Mouse (Mus musculus): ENCODE results near the gene BC048679. TPM values are rescaled to one million over a fixed set of nuclear protein-coding genes. Genes with fewer than 3 reads are reported as not detected.
A peak's percentile ranks its signal among the peaks of the same experiment; 100 is the strongest.
"Not testable (repeated sequence)": the region's sequence is repeated elsewhere in the genome, so short reads cannot be mapped to it uniquely, and the experiment has no call there.

BC048679 gene
- polyA plus RNA-seq, 1 experiment from 2014 or later, result not detected

DNA sequence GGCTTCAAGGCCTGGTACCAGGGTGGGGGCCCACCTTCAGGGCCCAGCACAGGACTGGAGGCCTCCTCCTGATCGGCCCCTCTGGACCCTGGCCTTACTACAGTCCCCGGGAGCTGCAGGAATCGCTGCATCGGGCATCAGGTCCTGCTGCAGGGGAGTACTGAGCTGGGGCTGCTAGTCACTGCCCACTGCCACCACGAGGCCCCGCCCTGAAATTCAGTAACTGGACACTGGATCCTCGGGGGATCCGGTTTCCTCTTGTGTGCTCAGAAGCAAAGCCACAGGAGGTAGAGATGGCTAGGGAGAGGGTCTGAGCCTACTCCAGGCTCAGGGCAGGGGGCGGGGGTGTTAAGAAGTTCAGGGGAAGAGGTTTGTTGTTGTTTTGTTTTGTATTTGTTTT lies 8.4 kb downstream of the BC048679 start:
- Histone ChIP-seq H3K9me3 (ENCODE audit: control insufficient read depth, low read length) (no peaks in the 10 kb centered on the region), H3K27me3 (ENCODE audit: control insufficient read depth, insufficient read depth, low read length) (no peaks in the 10 kb centered on the region), H3K4me2 (ENCODE audit: low read depth) (no peak overlapping the region), H3K27ac (ENCODE audit: low read depth, low read length) (no peak overlapping the region), H3K36me3 (ENCODE audit: control insufficient read depth, insufficient read depth, low read length) (no peaks in the 10 kb centered on the region), H3K4me3 (ENCODE audit: low read depth, low read length) (no peak overlapping the region), H3K4me1 (ENCODE audit: control insufficient read depth, insufficient read depth, low read length) (0 out of 2 replicates have a peak, but pooled peaks cover 9% of the 10 kb centered on the region), H3K9ac (ENCODE audit: low read length) (no peak overlapping the region)
- 8% methylated on average over 9 of the region's 9 CpGs for WGBS
- ATAC-seq (ENCODE audit: insufficient read depth, low FRiP score, low TSS enrichment), result no peak
- DNase-seq (ENCODE audit: low spot score), result peak; percentile 28

DNA sequence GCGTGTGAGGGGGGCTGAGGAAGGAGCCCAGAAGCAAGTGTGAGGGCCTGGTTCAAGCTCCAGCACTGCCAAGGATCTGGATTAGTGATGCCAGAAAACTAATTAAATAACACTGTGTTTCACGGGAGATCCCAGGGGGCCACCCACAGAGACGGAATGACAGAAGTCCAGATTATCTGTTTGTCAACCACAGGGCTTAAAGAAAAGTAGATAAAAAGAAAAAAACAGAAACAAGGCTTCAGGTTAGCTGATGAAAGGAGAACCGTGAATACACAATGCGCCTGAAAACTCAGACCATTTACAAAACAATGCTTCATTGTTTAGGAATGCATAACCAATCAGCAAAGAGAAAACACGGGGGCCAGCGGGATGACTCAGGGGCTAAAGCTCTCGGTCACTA lies 17.3 kb downstream of the BC048679 start:
- Histone ChIP-seq H3K36me3 (ENCODE audit: control insufficient read depth, insufficient read depth, low read length) (no peaks in the 10 kb centered on the region; the same call in 1 of the 2 replicates), H3K4me3 (ENCODE audit: low read depth, low read length) (no peak overlapping the region), H3K27me3 (ENCODE audit: control insufficient read depth, insufficient read depth, low read length) (peaks cover 14% of the 10 kb centered on the region; the same call in 1 of the 2 replicates), H3K9me3 (ENCODE audit: control insufficient read depth, low read length) (no peaks in the 10 kb centered on the region), H3K27ac (ENCODE audit: low read depth, low read length) (no peak overlapping the region), H3K4me1 (ENCODE audit: control insufficient read depth, insufficient read depth, low read length) (no peaks in the 10 kb centered on the region), H3K4me2 (ENCODE audit: low read depth) (no peak overlapping the region; the same call in 1 of the 2 replicates), H3K9ac (ENCODE audit: low read length) (no peak overlapping the region)
- DNase-seq (ENCODE audit: low spot score) (no peak), ATAC-seq (ENCODE audit: insufficient read depth, low FRiP score, low TSS enrichment) (no peak)
- 9% methylated on average over 8 of the region's 8 CpGs for WGBS

DNA sequence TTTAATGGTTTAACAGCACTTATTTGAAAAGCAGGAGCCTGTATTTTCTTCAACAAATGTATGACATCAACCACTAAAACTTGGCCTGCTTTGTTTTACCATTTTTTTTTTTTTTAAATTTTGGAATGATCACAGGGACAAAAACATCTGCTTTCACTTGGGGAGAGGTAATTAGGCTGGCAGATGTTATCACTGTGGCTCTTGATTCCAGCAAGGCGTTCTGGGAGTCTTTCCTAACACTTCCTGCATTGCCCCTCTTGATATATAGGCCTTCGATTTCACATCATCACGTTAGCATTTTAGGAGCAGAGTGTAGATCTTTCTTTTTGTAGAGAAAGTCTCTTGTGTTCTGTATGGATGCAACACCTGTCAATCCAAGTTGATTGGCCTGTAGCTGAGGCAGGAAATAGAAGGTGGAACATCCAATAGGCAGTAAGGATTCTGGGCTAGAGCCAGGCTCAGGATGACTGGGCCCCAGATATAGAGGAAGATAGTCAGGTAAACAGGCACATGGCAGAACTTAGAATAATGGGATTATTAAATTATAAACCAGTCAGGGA lies 18.5 kb downstream of the BC048679 start:
- no peaks in the 10 kb centered on the region for H3K9me3 ChIP-seq (ENCODE audit: control insufficient read depth, low read length)
- WGBS, result 64% methylated on average over 3 of the region's 3 CpGs
- no peak overlapping the region for H3K4me2 ChIP-seq (ENCODE audit: low read depth)
- no peak overlapping the region for H3K4me3 ChIP-seq (ENCODE audit: low read depth, low read length)
- no peaks in the 10 kb centered on the region; the same call in 1 of the 2 replicates for H3K36me3 ChIP-seq (ENCODE audit: control insufficient read depth, insufficient read depth, low read length)
- no peak overlapping the region for H3K9ac ChIP-seq (ENCODE audit: low read length)
- H3K27ac ChIP-seq (ENCODE audit: low read depth, low read length), result no peak overlapping the region
- ATAC-seq (ENCODE audit: insufficient read depth, low FRiP score, low TSS enrichment), result no peak
- H3K4me1 ChIP-seq (ENCODE audit: control insufficient read depth, insufficient read depth, low read length), result no peaks in the 10 kb centered on the region
- DNase-seq (ENCODE audit: low spot score), result no peak
- H3K27me3 ChIP-seq (ENCODE audit: control insufficient read depth, insufficient read depth, low read length), result peaks cover 14% of the 10 kb centered on the region; the same call in 1 of the 2 replicates

GRCm38 (mm10) chr7:81478261-81478660 lies 19.8 kb downstream of the BC048679 start:
- H3K9ac ChIP-seq (ENCODE audit: low read length); DNase-seq (ENCODE audit: low spot score); H3K4me2 ChIP-seq (ENCODE audit: low read depth); H3K9me3 ChIP-seq (ENCODE audit: control insufficient read depth, low read length); H3K4me1 ChIP-seq (ENCODE audit: control insufficient read depth, insufficient read depth, low read length); H3K4me3 ChIP-seq (ENCODE audit: low read depth, low read length); H3K27ac ChIP-seq (ENCODE audit: low read depth, low read length); H3K36me3 ChIP-seq (ENCODE audit: control insufficient read depth, insufficient read depth, low read length); ATAC-seq (ENCODE audit: insufficient read depth, low FRiP score, low TSS enrichment): not testable (repeated sequence)
- H3K27me3 ChIP-seq (ENCODE audit: control insufficient read depth, insufficient read depth, low read length), result peaks cover 14% of the 10 kb centered on the region; the same call in 1 of the 2 replicates

DNA sequence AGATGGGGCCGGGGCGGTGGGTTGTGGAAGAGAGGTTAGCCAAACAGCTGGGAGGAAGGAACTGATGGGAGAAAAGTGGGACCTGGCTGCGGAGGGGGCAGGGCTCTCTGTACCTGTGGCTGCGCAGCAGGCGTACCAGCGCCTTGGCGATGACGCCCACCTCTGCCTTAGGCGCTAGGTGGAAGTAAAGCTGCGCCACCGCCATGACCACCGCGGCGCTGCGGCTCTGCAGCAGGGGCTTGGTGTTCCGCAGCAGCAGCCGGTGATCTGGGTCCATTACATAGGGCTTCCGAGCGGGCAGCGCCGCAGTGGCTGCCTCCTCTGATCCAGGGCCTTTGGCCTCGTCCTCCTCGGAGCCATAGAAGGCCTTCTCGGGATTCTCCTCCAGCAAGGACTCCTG lies 21.2 kb downstream of the BC048679 start:
- no peaks in the 10 kb centered on the region for H3K4me1 ChIP-seq (ENCODE audit: control insufficient read depth, insufficient read depth, low read length)
- H3K27ac ChIP-seq (ENCODE audit: low read depth, low read length), result no peak overlapping the region
- no peak for ATAC-seq (ENCODE audit: insufficient read depth, low FRiP score, low TSS enrichment)
- H3K36me3 ChIP-seq (ENCODE audit: control insufficient read depth, insufficient read depth, low read length), result no peaks in the 10 kb centered on the region; the same call in 1 of the 2 replicates
- H3K27me3 ChIP-seq (ENCODE audit: control insufficient read depth, insufficient read depth, low read length), result peaks cover 14% of the 10 kb centered on the region; the same call in 1 of the 2 replicates
- no peak overlapping the region for H3K4me3 ChIP-seq (ENCODE audit: low read depth, low read length)
- no peak overlapping the region for H3K9ac ChIP-seq (ENCODE audit: low read length)
- no peak overlapping the region for H3K4me2 ChIP-seq (ENCODE audit: low read depth)
- H3K9me3 ChIP-seq (ENCODE audit: control insufficient read depth, low read length), result no peaks in the 10 kb centered on the region
- 9% methylated on average over 23 of the region's 24 CpGs for WGBS
- DNase-seq (ENCODE audit: low spot score), result peak; percentile 39

DNA sequence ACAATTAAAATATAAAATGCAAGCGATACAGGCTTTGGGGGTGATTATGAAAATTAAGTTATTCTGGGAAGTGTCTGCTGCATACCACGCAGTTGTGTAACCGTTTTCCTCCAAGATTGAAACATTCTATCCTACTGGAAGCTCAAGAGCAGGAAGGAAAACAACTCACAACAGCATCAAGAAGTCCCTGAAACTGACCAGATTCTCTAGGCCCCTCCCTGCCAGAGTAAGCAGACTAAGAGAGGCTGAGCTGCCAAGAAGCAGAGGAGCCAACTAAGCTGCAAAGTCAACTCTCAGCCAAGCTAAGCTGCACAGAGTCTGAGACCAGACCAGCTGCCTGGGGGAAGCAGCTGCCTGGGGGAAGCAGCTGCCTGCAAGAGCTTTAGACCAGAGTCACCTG lies 22.9 kb downstream of the BC048679 start:
- no peak overlapping the region for H3K9ac ChIP-seq (ENCODE audit: low read length)
- H3K4me3 ChIP-seq (ENCODE audit: low read depth, low read length), result no peak overlapping the region
- ATAC-seq (ENCODE audit: insufficient read depth, low FRiP score, low TSS enrichment) (no peak), DNase-seq (ENCODE audit: low spot score) (no peak)
- H3K27ac ChIP-seq (ENCODE audit: low read depth, low read length), result no peak overlapping the region
- H3K9me3 ChIP-seq (ENCODE audit: control insufficient read depth, low read length), result no peaks in the 10 kb centered on the region
- peaks cover 14% of the 10 kb centered on the region; the same call in 1 of the 2 replicates for H3K27me3 ChIP-seq (ENCODE audit: control insufficient read depth, insufficient read depth, low read length)
- H3K4me2 ChIP-seq (ENCODE audit: low read depth), result no peak overlapping the region
- WGBS, result 78% methylated on average over 3 of the region's 3 CpGs
- no peaks in the 10 kb centered on the region; the same call in 1 of the 2 replicates for H3K36me3 ChIP-seq (ENCODE audit: control insufficient read depth, insufficient read depth, low read length)
- H3K4me1 ChIP-seq (ENCODE audit: control insufficient read depth, insufficient read depth, low read length), result no peaks in the 10 kb centered on the region

DNA sequence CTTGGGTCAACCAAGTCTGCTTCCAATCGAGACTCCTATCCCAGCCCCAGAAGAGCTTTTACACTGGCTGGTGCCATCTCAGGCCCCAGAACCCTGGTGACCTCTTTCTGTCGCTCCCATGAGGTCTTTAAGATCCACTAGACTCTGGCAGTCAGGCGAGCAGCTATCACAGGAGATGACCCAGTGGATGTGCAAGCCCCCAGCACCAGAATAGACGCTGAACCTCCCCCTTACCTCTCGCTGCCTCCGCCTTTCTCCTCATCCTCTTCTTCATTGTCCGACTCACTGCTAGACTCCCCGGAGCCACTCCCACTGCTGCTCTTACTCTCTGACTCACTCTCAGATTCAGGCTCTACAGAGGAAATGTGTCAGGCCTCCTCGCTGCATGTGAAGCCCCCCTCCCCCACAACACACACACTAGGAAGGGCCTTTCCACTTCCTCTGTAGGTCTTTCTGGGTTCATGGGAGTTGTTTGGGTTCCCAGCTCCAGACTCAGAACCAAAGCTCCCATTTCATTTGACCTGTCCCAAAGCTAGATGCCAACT lies 33.1 kb downstream of the BC048679 start:
- Histone ChIP-seq H3K4me1 (ENCODE audit: control insufficient read depth, insufficient read depth, low read length) (no peaks in the 10 kb centered on the region), H3K27ac (ENCODE audit: low read depth, low read length) (no peak overlapping the region), H3K4me3 (ENCODE audit: low read depth, low read length) (no peak overlapping the region), H3K4me2 (ENCODE audit: low read depth) (no peak overlapping the region), H3K36me3 (ENCODE audit: control insufficient read depth, insufficient read depth, low read length) (no peaks in the 10 kb centered on the region), H3K9me3 (ENCODE audit: control insufficient read depth, low read length) (no peaks in the 10 kb centered on the region), H3K27me3 (ENCODE audit: control insufficient read depth, insufficient read depth, low read length) (no peaks in the 10 kb centered on the region), H3K9ac (ENCODE audit: low read length) (no peak overlapping the region)
- 79% methylated on average over 9 of the region's 9 CpGs for WGBS
- ATAC-seq (ENCODE audit: insufficient read depth, low FRiP score, low TSS enrichment), result no peak
- no peak for DNase-seq (ENCODE audit: low spot score)

DNA sequence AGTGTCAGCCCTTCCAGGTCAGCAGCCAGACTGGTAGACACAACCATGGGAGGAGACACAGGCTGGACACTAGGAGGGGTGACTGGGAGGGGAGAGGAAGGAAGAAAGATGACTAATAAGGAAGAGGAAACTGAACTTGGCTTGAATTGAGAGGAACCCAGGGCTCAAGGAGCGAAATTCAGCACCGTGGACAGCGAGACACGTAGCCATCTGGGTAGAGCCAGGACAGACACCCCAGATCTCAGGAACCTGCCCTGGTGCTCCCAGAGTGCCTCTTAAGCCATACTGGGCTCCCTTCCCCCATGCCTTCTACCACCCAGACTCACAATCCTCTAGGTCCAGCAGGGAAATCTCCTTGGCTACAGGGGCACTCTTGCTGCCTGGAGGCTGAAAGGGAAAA lies 34.0 kb downstream of the BC048679 start:
- H3K9me3 ChIP-seq (ENCODE audit: control insufficient read depth, low read length), result no peaks in the 10 kb centered on the region
- no peak overlapping the region for H3K9ac ChIP-seq (ENCODE audit: low read length)
- WGBS, result 5% methylated on average over 4 of the region's 4 CpGs
- no peak overlapping the region for H3K4me2 ChIP-seq (ENCODE audit: low read depth)
- H3K27ac ChIP-seq (ENCODE audit: low read depth, low read length), result no peak overlapping the region
- no peak for ATAC-seq (ENCODE audit: insufficient read depth, low FRiP score, low TSS enrichment)
- no peak overlapping the region for H3K4me3 ChIP-seq (ENCODE audit: low read depth, low read length)
- DNase-seq (ENCODE audit: low spot score), result peak; percentile 41
- H3K4me1 ChIP-seq (ENCODE audit: control insufficient read depth, insufficient read depth, low read length), result no peaks in the 10 kb centered on the region
- no peaks in the 10 kb centered on the region for H3K27me3 ChIP-seq (ENCODE audit: control insufficient read depth, insufficient read depth, low read length)
- H3K36me3 ChIP-seq (ENCODE audit: control insufficient read depth, insufficient read depth, low read length), result no peaks in the 10 kb centered on the region

DNA sequence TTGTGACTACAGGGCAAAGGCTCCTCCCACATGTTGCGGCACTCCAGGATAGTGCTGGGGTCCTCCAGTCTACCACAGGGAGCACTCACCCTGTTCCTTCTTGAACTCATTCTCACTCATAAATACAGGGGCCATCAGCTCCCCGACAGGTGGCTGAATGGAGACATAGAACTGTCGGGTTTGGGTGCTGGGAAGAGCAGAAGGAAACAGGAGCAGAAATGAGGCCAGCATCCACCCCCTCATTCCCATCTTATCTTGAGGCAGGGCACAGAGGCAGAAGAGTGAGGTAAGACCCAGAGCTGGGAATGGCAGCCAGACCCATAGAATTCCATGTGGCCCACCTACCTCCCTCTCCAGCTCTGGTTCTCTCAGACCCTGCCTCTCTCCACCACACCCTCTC lies 35.3 kb downstream of the BC048679 start:
- Histone ChIP-seq H3K4me1 (ENCODE audit: control insufficient read depth, insufficient read depth, low read length) (no peaks in the 10 kb centered on the region), H3K4me3 (ENCODE audit: low read depth, low read length) (no peak overlapping the region), H3K27me3 (ENCODE audit: control insufficient read depth, insufficient read depth, low read length) (no peaks in the 10 kb centered on the region), H3K4me2 (ENCODE audit: low read depth) (no peak overlapping the region), H3K9ac (ENCODE audit: low read length) (no peak overlapping the region), H3K27ac (ENCODE audit: low read depth, low read length) (no peak overlapping the region), H3K36me3 (ENCODE audit: control insufficient read depth, insufficient read depth, low read length) (no peaks in the 10 kb centered on the region), H3K9me3 (ENCODE audit: control insufficient read depth, low read length) (no peaks in the 10 kb centered on the region)
- ATAC-seq (ENCODE audit: insufficient read depth, low FRiP score, low TSS enrichment) (no peak), DNase-seq (ENCODE audit: low spot score) (no peak)
- 82% methylated on average over 3 of the region's 3 CpGs for WGBS

Measured in neural tube, embryonic 11.5 days (tissue).